Mouse (Mus musculus) granulocyte monocyte progenitor cell, adult 5-6 weeks (primary cell): ENCODE measurements around the gene Mapre3. TPM values are rescaled to one million over a fixed set of nuclear protein-coding genes. Genes with fewer than 3 reads are reported as not detected.

Source experiments
- ATAC-seq: replicated peaks from 2 replicates; pipeline ENCODE4 v1.8.0; 2016; ENCODE audit warnings: mild to moderate bottlenecking, moderate TSS enrichment, inconsistent platforms; ENCODE audit not compliant: poor library complexity, severe bottlenecking
- total RNA-seq, 2 experiments: library from RNA; stranded (forward) in 1 of 2; stranded (reverse) in 1 of 2; fragments of 200-712, 200-1000 nt in 1 of 2; fragments of >200 nt in 1 of 2; fragmentation: Nextera tagmentation in 1 of 2; gene quantifications; 2 replicates each; pipeline ENCODE4 v1.2.3; 2014 to 2017

The Mapre3 gene
- total RNA-seq, 2 experiments from 2014 or later = not detected

DNA sequence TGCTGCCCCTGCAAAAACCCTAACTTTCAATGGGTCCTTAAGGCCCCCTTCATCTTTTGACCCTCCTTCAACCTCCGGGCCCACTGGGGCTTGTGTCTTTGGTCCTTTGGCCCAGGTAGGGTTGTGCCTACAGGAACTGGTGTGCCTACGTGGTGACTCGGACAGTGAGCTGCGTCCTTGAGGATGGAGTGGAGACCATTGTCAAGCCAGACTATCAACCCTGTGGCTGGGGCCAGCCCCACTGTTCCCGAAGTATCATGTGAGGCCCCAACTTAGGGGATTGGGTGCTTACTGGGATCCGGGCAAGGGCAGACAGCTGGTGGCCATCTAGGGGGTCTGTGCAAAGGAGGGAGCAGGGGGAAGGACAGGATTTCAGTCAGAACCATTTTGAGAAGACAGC is 100.4 kb downstream of the Mapre3 start:
- no peak for ATAC-seq

DNA sequence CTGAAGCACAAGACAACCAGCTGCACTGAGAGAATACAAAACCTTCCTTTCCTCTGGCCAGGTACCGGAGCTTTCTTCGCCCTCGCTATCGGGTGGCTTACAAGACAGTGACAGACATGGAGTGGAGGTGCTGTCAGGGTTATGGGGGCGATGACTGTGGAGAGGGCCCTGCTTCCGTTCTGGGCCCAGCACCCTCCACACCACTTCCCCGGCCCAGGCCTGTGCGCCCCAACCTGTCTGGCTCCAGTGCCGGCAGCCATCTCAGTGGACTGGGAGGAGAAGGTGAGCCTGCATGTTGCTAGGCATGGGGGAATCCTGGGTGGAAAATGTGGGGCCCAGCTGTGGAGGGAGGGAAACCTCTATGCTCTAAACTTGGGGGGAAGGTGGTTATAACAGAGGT is 101.0 kb downstream of the Mapre3 start:
- no peak for ATAC-seq

Other genes starting within 250 kb of the Mapre3 start
- not detected in 2 replicates for gene Kcnk3, start 226.5 kb upstream of the Mapre3 start, total RNA-seq (2014; fragmentation: Nextera tagmentation)
- not detected in 2 replicates for gene Kcnk3, start 226.5 kb upstream of the Mapre3 start, total RNA-seq (2017)
- gene Slc35f6, start 166.7 kb upstream of the Mapre3 start, total RNA-seq (2014; fragmentation: Nextera tagmentation) = 11.8 and 15.4 TPM in 2 replicates
- 2.8 and 6.6 TPM in 2 replicates for gene Slc35f6, start 166.7 kb upstream of the Mapre3 start, total RNA-seq (2017)
- 78.6 and 110 TPM in 2 replicates for gene Cenpa, start 147.9 kb upstream of the Mapre3 start, total RNA-seq (2014; fragmentation: Nextera tagmentation)
- gene Cenpa, start 147.9 kb upstream of the Mapre3 start, total RNA-seq (2017) = 84.8 and 124 TPM in 2 replicates
- gene Dpysl5, start 103.1 kb upstream of the Mapre3 start, total RNA-seq (2014; fragmentation: Nextera tagmentation) = not detected in 2 replicates
- gene Dpysl5, start 103.1 kb upstream of the Mapre3 start, total RNA-seq (2017) = not detected in 2 replicates
- gene Tmem214, start 53.4 kb downstream of the Mapre3 start, total RNA-seq (2014; fragmentation: Nextera tagmentation) = 40.7 and 48.5 TPM in 2 replicates
- gene Tmem214, start 53.4 kb downstream of the Mapre3 start, total RNA-seq (2017) = 21.5 and 24.9 TPM in 2 replicates
- 8.9 and 27.6 TPM in 2 replicates for gene Agbl5, start 74.1 kb downstream of the Mapre3 start, total RNA-seq (2014; fragmentation: Nextera tagmentation)
- 7.7 and 12.5 TPM in 2 replicates for gene Agbl5, start 74.1 kb downstream of the Mapre3 start, total RNA-seq (2017)
- gene Ost4, start 93.1 kb downstream of the Mapre3 start, total RNA-seq (2014; fragmentation: Nextera tagmentation) = 361 and 454 TPM in 2 replicates
- gene Ost4, start 93.1 kb downstream of the Mapre3 start, total RNA-seq (2017) = 300 and 325 TPM in 2 replicates
- 78.8 and 147 TPM in 2 replicates for gene Emilin1, start 98.8 kb downstream of the Mapre3 start, total RNA-seq (2014; fragmentation: Nextera tagmentation)
- 124 and 152 TPM in 2 replicates for gene Emilin1, start 98.8 kb downstream of the Mapre3 start, total RNA-seq (2017)
- 84.7 and 111 TPM in 2 replicates for gene Khk, start 106.8 kb downstream of the Mapre3 start, total RNA-seq (2014; fragmentation: Nextera tagmentation)
- gene Khk, start 106.8 kb downstream of the Mapre3 start, total RNA-seq (2017) = 66.4 and 80.2 TPM in 2 replicates
- not detected in 2 replicates for gene Cgref1, start 130.9 kb downstream of the Mapre3 start, total RNA-seq (2014; fragmentation: Nextera tagmentation)
- 0.62 TPM in 1 of 2 replicates, not detected in the other for gene Cgref1, start 130.9 kb downstream of the Mapre3 start, total RNA-seq (2017)
- 103 and 127 TPM in 2 replicates for gene Preb, start 145.7 kb downstream of the Mapre3 start, total RNA-seq (2014; fragmentation: Nextera tagmentation)
- 42.7 and 67.9 TPM in 2 replicates for gene Preb, start 145.7 kb downstream of the Mapre3 start, total RNA-seq (2017)
- not detected in 2 replicates for gene Tcf23, start 154.0 kb downstream of the Mapre3 start, total RNA-seq (2014; fragmentation: Nextera tagmentation)
- gene Tcf23, start 154.0 kb downstream of the Mapre3 start, total RNA-seq (2017) = not detected in 2 replicates
- gene Atraid, start 233.7 kb downstream of the Mapre3 start, total RNA-seq (2014; fragmentation: Nextera tagmentation) = 42.7 and 79.1 TPM in 2 replicates
- gene Atraid, start 233.7 kb downstream of the Mapre3 start, total RNA-seq (2017) = 44.7 and 59.4 TPM in 2 replicates
- gene Slc5a6, start 234.3 kb downstream of the Mapre3 start, total RNA-seq (2014; fragmentation: Nextera tagmentation) = 7.2 and 7.9 TPM in 2 replicates
- 5.8 and 8.8 TPM in 2 replicates for gene Slc5a6, start 234.3 kb downstream of the Mapre3 start, total RNA-seq (2017)
- gene Cad, start 240.1 kb downstream of the Mapre3 start, total RNA-seq (2014; fragmentation: Nextera tagmentation) = 57.4 and 70.3 TPM in 2 replicates
- gene Cad, start 240.1 kb downstream of the Mapre3 start, total RNA-seq (2017) = 23.1 and 39.5 TPM in 2 replicates